Mouse (Mus musculus): ENCODE data around the gene Alkbh7.

Alkbh7 gene

DNA sequence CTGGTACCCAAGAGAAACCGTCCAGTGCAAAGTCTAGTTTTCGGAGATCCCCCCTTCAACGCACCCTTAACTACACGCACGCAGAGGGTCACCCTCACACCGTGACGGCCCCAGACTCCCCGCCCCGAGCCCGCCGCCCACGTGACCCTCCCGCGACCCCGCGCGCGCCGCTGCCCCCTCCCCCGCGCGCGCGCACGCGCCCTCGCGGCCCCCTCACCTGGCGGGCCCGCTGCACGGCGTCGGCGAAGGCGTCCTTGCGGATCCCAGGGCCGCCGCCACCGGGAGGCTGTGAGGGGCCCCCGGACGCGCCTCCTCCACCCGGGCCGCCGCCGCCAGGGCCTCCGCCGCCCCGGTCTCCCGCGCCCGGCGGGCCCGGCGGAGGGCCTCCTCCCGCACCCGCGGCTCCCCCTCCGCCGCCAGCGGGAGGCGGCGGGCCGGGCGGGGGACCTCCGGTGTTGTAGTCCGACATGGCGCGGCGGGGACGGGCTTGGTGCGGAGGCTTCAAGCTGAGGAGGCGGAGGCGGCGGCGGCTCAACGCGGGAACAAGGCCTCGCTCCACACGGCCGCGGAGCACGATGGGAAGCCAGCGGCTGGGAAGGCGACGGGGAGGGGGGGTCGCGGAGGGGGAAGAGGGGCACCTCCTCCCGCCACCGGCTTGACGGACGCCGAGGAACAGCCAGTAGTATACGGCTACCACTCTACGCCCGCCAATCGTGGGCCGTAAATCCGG lies 34.0 kb downstream of the Alkbh7 start, which contains the start of gene Khsrp:
TSS of gene Khsrp (minus strand) at position 592 of the 730 bp plus-strand sequence.
- no peak for DNase-seq (ENCODE audit: low read depth, low spot score)

DNA sequence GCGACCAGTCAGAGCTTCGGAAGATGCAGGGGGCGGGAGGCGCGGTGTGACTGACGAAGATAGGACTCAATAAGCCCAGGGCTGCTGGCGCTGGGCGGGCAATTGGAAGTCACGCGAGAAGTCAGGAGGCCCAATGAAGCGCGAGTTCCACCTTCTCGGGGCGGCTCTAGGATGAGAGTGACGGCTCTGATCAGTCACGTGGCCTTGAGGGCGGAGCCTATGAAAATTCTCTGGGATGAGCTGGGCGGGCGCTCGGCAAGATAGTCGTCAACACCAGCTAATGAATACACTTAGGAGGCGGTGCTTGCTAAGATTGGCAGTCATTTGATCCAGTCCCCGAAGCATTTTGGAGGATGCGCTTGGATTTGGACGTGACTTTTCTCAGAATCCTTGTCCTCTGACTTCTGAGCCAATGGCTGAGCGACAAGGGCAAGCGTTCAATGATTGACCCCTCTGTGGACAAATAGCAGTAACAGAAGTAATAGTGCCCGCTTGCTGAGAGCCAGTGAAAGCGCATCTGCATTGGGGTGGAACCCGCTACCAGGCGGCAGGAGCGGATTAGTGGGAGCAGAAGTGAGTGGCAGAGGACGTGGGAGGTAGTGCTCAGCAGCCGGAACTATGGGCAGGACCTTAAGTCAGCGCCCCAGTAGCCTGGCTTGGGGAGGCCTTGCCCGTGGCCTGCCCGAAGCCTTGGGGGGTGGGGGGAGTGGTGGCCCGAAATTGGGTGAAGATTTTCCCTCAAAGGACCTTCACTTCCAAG lies 34.7 kb downstream of the Alkbh7 start:
- peak; percentile 100 for DNase-seq (ENCODE audit: low read depth, low spot score)

DNA sequence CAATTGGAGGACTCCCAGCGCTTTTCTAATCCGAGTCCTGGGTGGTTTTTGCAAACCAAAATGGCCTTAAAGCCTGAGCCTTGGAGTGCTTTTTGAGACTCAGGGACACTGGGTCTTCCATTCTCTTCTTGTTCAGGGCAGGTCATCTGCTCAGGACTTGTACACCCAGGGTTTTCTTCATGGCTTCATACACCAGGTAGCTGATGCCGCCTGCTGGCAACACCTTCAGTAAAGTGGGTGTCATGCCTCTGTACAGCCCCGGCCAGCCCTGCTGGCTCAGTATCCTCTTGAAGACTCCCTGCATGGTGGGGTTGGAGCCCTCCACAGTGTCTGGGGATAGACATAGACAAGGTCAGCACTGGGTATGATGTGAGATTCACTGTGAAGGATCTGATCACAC lies 35.7 kb downstream of the Alkbh7 start:
- DNase-seq (ENCODE audit: low read depth, low spot score) = no peak

DNA sequence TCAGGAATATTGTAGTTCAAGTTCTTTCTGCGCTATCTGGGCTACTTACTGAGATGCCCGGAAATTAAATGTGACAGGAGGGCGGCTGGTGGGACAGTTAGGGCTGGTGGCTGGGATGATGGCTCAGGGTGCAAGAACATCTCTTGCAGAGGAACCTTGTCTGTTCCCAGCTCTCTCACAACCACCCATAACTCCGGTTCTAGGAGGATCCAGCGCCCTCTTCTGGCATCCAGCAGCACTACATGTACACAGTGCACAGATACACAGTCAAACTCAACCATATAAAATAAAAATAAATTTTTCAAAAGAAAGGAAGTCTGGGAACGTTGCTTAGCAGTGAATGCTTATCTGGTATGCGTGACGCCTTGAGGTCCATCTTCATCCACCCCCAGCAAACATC lies 41.8 kb downstream of the Alkbh7 start:
- DNase-seq (ENCODE audit: low read depth, low spot score) = peak; percentile 45

DNA sequence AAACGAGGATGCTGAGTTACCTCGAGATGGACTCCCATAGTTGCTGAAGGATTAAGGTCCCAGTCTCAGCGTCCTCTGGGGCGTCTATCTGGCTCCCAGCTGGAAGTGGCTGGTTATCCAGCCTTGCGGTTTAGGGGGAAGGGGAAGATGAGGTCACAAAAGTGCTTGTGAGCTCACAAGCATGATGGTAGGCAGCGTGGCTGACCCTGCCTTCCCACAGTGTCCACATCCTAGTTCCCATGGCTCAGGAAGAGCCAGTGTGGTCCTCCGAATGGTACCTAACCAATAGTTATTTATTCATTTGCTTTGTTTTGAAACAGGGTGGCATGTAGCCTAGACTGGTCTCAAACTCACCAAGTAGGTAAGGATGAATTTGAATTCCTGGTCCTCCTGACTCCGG lies 44.4 kb downstream of the Alkbh7 start, which contains the start of gene Slc25a41:
TSS of gene Slc25a41 (minus strand) at position 101 of the 400 bp plus-strand sequence.
- no peak for DNase-seq (ENCODE audit: low read depth, low spot score)

DNA sequence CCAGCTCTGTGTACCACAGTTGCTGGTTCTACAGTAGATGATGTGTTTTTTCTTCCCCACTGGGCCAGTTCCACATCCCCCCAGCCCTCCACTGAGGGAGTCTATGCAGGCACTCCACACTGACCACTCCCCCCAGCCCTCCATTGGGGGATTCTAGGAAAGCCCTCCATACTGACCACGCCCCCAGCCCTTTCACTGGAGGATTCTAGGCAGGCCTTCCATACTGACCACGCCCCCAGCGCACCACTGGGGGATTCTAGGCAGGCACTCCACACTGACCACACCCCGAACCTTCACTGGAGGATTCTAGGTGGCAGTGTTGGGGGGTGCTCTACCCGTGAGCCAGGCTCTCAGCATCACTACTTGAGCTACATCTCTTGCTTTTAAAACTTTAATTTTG lies 50.3 kb downstream of the Alkbh7 start:
- peak; percentile 87 for DNase-seq (ENCODE audit: low read depth, low spot score)

DNA sequence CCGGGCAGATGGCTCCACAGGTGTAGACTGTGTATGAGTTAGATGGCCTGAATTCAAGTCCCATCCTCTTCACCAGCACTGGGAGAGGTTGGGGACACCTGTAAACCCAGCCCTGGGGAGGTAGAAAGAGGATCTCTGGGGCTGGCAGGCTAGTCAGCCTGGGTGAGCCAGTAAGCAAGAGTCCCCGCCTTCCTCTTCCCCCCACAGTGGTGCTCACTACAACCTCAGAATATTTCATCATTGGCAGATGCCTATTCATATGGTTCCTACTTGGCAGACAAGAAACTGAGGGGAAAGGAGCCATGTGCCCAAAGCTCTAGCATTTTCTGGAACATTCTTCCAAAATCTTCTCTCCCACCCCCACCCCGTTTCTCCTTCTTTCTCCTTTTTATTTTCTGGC lies 51.7 kb downstream of the Alkbh7 start:
- no peak for DNase-seq (ENCODE audit: low read depth, low spot score)

All from WW6 (cell line).